Mouse (Mus musculus): ENCODE measurements around the gene B3gnt2. TPM values are rescaled to one million over a fixed set of nuclear protein-coding genes. Genes with fewer than 3 reads are reported as not detected.

B3gnt2 gene
- polyA plus RNA-seq, 1 experiment from 2014 or later, result 2.9 TPM

DNA sequence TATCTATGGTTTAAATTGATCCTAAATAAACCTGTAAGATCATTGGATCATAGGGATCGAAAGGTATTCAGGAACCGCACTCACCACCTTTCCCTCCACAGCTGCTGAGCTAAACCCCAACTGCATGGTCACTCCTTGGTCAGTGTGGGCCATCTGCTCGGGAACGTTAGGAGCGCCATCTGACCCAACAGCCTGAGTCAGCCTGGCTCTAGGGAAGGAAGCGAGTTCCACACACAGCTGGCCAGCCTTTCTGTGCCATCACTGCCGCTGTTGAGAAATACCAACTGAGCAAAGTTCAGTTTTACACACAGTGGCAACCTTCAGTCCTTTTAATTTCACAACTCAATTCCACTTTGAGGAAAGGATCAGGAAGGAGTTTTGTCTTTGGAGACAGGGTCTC lies 31.1 kb upstream of the B3gnt2 start:
- no peak for ATAC-seq (replicated peaks; ENCODE audit: insufficient number of reproducible peaks, low FRiP score, low TSS enrichment)
- H3K4me3 ChIP-seq (ENCODE audit: low read depth, low read length), result no peak overlapping the region
- H3K4me2 ChIP-seq, result no peak overlapping the region
- no peaks in the 10 kb centered on the region for H3K4me1 ChIP-seq (ENCODE audit: control insufficient read depth, insufficient read depth, low read length)
- no peaks in the 10 kb centered on the region for H3K9me3 ChIP-seq (replicated peaks; ENCODE audit: control insufficient read depth, low read length)
- no peaks in the 10 kb centered on the region for H3K36me3 ChIP-seq (ENCODE audit: control insufficient read depth, insufficient read depth, low read length)
- no peaks in the 10 kb centered on the region for H3K27me3 ChIP-seq (ENCODE audit: control insufficient read depth, insufficient read depth, low read length)
- no peak overlapping the region for H3K9ac ChIP-seq (ENCODE audit: low read depth, low read length)
- WGBS (ENCODE audit: insufficient replicate concordance), result 78% methylated on average over 7 of the region's 7 CpGs
- no peak overlapping the region for H3K27ac ChIP-seq (ENCODE audit: low read depth, low read length)

DNA sequence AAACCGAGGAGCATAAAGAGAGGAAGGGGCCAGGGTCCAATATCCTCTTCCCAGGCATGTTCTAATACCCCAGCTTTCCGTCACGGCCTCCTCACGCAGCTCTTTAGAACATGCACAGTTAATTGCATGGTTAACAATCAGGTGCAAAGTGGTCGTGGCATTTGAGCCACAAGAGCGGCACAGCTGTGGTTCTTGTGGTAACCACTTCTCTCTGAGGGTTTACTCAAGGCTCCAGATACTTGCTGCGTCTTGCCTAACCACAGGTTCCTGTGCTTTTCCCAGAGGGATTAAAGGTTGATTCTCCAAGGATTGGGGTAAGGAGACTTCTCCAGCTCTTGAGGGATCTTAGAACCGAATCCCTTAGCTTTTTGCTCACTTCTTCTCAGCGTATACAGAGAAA lies 30.5 kb upstream of the B3gnt2 start:
- no peak overlapping the region for H3K4me3 ChIP-seq (ENCODE audit: low read depth, low read length)
- no peaks in the 10 kb centered on the region for H3K4me1 ChIP-seq (ENCODE audit: control insufficient read depth, insufficient read depth, low read length)
- no peak overlapping the region for H3K4me2 ChIP-seq
- H3K9me3 ChIP-seq (replicated peaks; ENCODE audit: control insufficient read depth, low read length), result no peaks in the 10 kb centered on the region
- H3K27ac ChIP-seq (ENCODE audit: low read depth, low read length), result no peak overlapping the region
- no peak for ATAC-seq (replicated peaks; ENCODE audit: insufficient number of reproducible peaks, low FRiP score, low TSS enrichment)
- no peaks in the 10 kb centered on the region for H3K36me3 ChIP-seq (ENCODE audit: control insufficient read depth, insufficient read depth, low read length)
- H3K9ac ChIP-seq (ENCODE audit: low read depth, low read length), result no peak overlapping the region
- 81% methylated on average over 9 of the region's 9 CpGs for WGBS (ENCODE audit: insufficient replicate concordance)
- no peaks in the 10 kb centered on the region for H3K27me3 ChIP-seq (ENCODE audit: control insufficient read depth, insufficient read depth, low read length)

DNA sequence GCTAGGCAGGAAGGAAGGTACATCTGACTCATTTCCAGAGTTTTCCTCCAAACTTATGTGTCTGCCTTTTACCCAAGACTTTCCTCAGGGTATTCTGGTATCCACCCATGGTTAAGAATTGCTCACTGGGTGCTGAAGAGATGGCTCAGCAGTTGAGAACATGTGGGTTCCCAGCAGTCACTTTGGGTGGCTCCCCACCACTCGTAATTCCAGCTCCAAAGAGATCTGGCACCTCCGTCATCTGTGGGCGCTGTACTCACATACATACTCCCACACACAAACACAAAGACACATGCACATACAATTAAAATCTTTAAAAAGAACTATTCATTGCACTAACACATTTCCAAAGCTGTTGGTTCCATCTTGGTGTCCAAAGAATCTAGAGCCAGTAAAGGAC lies 28.5 kb upstream of the B3gnt2 start:
- 91% methylated on average over 3 of the region's 3 CpGs for WGBS (ENCODE audit: insufficient replicate concordance)
- H3K4me1 ChIP-seq (ENCODE audit: control insufficient read depth, insufficient read depth, low read length), result no peaks in the 10 kb centered on the region
- no peak overlapping the region for H3K27ac ChIP-seq (ENCODE audit: low read depth, low read length)

DNA sequence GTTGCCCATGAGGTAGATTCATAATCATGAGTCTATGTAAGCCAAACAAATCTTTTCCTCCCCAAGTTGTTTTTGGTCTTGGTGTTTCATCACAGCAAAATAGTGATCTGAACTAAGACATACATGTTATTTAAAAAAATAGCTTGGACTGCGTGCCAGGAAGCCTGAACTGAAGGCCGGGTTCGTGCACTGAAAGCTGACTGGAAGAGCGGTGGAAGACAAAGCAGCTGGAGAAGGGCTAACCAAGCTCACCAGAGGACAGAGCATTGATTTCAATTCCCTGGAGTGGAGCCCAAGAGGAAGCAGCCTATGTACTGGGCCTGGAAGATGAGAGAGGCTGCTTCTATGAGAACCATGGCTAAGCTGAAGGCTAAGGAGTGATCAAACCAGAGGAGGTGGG lies 26.2 kb upstream of the B3gnt2 start:
- H3K27me3 ChIP-seq (ENCODE audit: control insufficient read depth, insufficient read depth, low read length), result no peaks in the 10 kb centered on the region
- H3K4me2 ChIP-seq, result no peak overlapping the region
- no peak for ATAC-seq (replicated peaks; ENCODE audit: insufficient number of reproducible peaks, low FRiP score, low TSS enrichment)
- no peaks in the 10 kb centered on the region for H3K36me3 ChIP-seq (ENCODE audit: control insufficient read depth, insufficient read depth, low read length)
- H3K9ac ChIP-seq (ENCODE audit: low read depth, low read length), result no peak overlapping the region
- 83% methylated on average over 4 of the region's 4 CpGs for whole genome bisulfite sequencing (ENCODE audit: insufficient replicate concordance)
- no peak overlapping the region for H3K27ac ChIP-seq (ENCODE audit: low read depth, low read length)
- H3K4me3 ChIP-seq (ENCODE audit: low read depth, low read length), result no peak overlapping the region
- H3K4me1 ChIP-seq (ENCODE audit: control insufficient read depth, insufficient read depth, low read length), result no peaks in the 10 kb centered on the region
- no peaks in the 10 kb centered on the region for H3K9me3 ChIP-seq (replicated peaks; ENCODE audit: control insufficient read depth, low read length)

More for the DNA sequence above, 28.5 kb upstream of the B3gnt2 start:
- Histone ChIP-seq H3K36me3 (ENCODE audit: control insufficient read depth, insufficient read depth, low read length) (no peaks in the 10 kb centered on the region), H3K27me3 (ENCODE audit: control insufficient read depth, insufficient read depth, low read length) (no peaks in the 10 kb centered on the region), H3K9me3 (replicated peaks; ENCODE audit: control insufficient read depth, low read length) (no peaks in the 10 kb centered on the region), H3K4me2 (no peak overlapping the region), H3K4me3 (ENCODE audit: low read depth, low read length) (no peak overlapping the region), H3K9ac (ENCODE audit: low read depth, low read length) (no peak overlapping the region)
- ATAC-seq (replicated peaks; ENCODE audit: insufficient number of reproducible peaks, low FRiP score, low TSS enrichment), result no peak

DNA sequence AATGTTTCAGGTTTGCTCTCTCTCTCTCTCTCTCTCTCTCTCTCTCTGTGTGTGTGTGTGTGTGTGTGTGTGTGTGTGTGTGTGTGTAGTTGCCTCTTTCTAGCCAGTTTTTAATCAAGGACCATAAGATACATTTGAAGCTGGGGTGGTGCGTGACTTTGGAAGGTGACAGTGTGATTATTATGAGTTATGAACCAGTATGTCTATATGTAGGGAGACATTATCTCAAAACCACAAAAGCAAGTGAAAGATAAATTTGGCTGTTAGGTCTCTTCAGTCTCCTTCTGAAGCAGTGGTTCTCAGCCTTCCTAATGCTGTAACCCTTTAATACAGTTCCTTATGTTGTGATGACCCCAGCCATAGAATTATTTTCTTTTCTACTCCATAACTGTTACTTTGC lies 24.6 kb upstream of the B3gnt2 start:
- no peaks in the 10 kb centered on the region for H3K27me3 ChIP-seq (ENCODE audit: control insufficient read depth, insufficient read depth, low read length)
- 77% methylated on average over 1 of the region's 1 CpGs for WGBS (ENCODE audit: insufficient replicate concordance)
- H3K9me3 ChIP-seq (replicated peaks; ENCODE audit: control insufficient read depth, low read length), result no peaks in the 10 kb centered on the region
- no peak overlapping the region for H3K4me2 ChIP-seq
- H3K4me3 ChIP-seq (ENCODE audit: low read depth, low read length), result no peak overlapping the region
- H3K9ac ChIP-seq (ENCODE audit: low read depth, low read length), result no peak overlapping the region
- H3K36me3 ChIP-seq (ENCODE audit: control insufficient read depth, insufficient read depth, low read length), result no peaks in the 10 kb centered on the region
- ATAC-seq (replicated peaks; ENCODE audit: insufficient number of reproducible peaks, low FRiP score, low TSS enrichment), result no peak
- no peak overlapping the region for H3K27ac ChIP-seq (ENCODE audit: low read depth, low read length)
- no peaks in the 10 kb centered on the region for H3K4me1 ChIP-seq (ENCODE audit: control insufficient read depth, insufficient read depth, low read length)

DNA sequence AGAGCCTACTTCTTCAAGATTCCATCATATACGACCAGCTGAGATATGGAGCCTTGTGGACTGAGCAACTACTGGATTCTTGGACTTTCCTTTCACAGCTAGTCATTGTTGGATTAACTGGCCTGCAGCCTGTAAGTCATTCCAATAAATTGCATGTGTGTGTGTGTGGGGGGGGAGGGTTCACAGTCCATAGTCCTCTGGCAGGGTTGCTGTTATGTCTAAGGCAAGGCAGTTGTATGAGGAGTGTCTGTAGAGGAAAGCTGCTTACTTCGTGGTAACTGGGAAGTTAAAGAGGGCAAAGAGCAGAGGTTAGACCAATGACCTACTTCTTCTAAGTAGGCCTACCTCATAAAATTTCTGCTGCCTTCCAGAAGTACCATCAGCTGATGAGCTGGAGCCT lies 22.9 kb upstream of the B3gnt2 start:
- no peaks in the 10 kb centered on the region for H3K4me1 ChIP-seq (ENCODE audit: control insufficient read depth, insufficient read depth, low read length)
- H3K27ac ChIP-seq (ENCODE audit: low read depth, low read length), result no peak overlapping the region
- no peaks in the 10 kb centered on the region for H3K9me3 ChIP-seq (replicated peaks; ENCODE audit: control insufficient read depth, low read length)
- H3K4me2 ChIP-seq, result no peak overlapping the region
- ATAC-seq (replicated peaks; ENCODE audit: insufficient number of reproducible peaks, low FRiP score, low TSS enrichment), result no peak
- H3K4me3 ChIP-seq (ENCODE audit: low read depth, low read length), result no peak overlapping the region
- H3K9ac ChIP-seq (ENCODE audit: low read depth, low read length), result no peak overlapping the region
- WGBS (ENCODE audit: insufficient replicate concordance), result 76% methylated on average over 2 of the region's 2 CpGs
- no peaks in the 10 kb centered on the region for H3K36me3 ChIP-seq (ENCODE audit: control insufficient read depth, insufficient read depth, low read length)
- H3K27me3 ChIP-seq (ENCODE audit: control insufficient read depth, insufficient read depth, low read length), result no peaks in the 10 kb centered on the region

DNA sequence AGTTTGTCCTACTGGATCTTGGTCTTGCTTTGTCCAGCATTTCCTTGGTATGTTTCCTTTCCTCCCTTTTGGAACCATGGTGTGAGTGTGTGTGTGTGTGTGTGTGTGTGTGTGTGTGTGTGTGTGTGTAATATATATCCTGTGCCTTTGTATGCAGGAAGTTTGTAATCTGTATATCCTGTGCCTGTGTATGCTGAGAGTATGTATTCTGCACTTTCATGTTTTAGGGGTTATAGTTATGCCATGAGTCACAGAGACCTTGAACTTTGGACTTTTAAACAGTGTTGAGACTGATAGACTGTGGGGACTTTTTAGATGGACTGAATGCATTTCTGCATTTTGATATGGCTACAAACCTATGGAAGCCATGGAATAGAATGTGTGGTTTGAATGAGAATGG lies 22.2 kb upstream of the B3gnt2 start:
- Histone ChIP-seq H3K4me3 (ENCODE audit: low read depth, low read length) (no peak overlapping the region), H3K4me1 (ENCODE audit: control insufficient read depth, insufficient read depth, low read length) (no peaks in the 10 kb centered on the region), H3K36me3 (ENCODE audit: control insufficient read depth, insufficient read depth, low read length) (no peaks in the 10 kb centered on the region), H3K4me2 (no peak overlapping the region), H3K27ac (ENCODE audit: low read depth, low read length) (no peak overlapping the region), H3K9me3 (replicated peaks; ENCODE audit: control insufficient read depth, low read length) (no peaks in the 10 kb centered on the region), H3K27me3 (ENCODE audit: control insufficient read depth, insufficient read depth, low read length) (no peaks in the 10 kb centered on the region), H3K9ac (ENCODE audit: low read depth, low read length) (no peak overlapping the region)
- no peak for ATAC-seq (replicated peaks; ENCODE audit: insufficient number of reproducible peaks, low FRiP score, low TSS enrichment)

DNA sequence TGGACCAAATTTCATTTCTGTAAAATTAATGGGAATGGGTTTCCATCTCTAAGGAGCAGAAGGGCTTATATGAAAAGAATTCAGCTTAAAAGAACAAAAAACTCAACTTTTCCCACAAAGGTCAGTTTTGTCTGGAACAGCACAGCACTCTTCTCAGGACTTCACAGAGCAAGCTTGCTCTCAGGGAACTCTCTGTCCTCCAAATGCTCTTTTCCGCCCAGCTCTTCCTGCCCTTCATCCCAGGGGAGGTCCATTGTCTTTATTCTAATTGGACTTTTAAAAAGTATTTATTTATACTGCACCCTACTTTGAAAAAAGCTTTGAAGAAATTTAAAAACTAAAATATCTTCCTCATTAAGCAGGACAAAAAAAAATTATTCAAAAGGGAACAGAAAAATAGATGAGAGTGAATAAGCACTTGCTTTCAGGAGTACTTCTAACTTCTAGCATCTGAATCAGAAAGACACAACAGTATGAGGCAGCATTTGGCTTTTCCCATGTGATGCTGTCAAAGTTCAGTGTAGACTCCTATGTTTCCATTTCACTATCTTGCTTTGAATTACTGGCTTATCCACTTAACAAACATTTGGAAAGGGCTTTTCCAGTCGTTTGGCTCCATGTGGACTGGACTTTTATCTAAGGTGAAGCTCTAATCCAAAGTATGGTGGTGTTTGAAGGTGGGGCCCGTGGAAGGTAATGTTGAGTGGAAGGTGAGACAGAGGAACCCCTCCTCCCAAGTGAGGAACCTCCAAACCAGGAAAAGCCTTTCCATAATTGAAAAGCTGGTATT lies 19.8 kb upstream of the B3gnt2 start:
- Histone ChIP-seq H3K36me3 (ENCODE audit: control insufficient read depth, insufficient read depth, low read length) (no peaks in the 10 kb centered on the region), H3K9ac (ENCODE audit: low read depth, low read length) (no peak overlapping the region), H3K4me2 (no peak overlapping the region), H3K9me3 (replicated peaks; ENCODE audit: control insufficient read depth, low read length) (no peaks in the 10 kb centered on the region), H3K4me1 (ENCODE audit: control insufficient read depth, insufficient read depth, low read length) (no peaks in the 10 kb centered on the region), H3K27me3 (ENCODE audit: control insufficient read depth, insufficient read depth, low read length) (no peaks in the 10 kb centered on the region), H3K27ac (ENCODE audit: low read depth, low read length) (no peak overlapping the region), H3K4me3 (ENCODE audit: low read depth, low read length) (no peak overlapping the region)
- no peak for ATAC-seq (replicated peaks; ENCODE audit: insufficient number of reproducible peaks, low FRiP score, low TSS enrichment)
- WGBS (ENCODE audit: insufficient replicate concordance), result 55% methylated on average over 3 of the region's 3 CpGs

DNA sequence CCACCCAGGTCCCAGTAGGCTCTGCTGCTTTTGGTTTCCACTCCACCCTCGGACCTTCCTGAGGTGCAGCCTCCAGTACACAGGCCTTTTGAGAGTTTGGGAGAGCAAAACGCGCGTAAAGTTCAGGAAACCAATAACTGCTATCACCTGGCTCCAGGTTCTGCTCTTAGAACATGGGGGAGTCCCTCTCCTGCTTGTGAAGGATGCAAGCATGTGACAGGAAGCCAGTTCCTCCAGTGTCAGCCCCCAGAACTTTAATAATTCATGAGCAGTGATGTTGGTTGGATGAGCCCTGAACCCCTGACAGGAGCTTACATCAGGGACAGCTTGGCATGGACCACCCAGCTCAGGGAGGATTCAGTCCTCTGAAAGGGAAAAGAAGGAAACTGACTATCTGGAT lies 18.9 kb upstream of the B3gnt2 start:
- H3K27ac ChIP-seq (ENCODE audit: low read depth, low read length), result no peak overlapping the region
- 91% methylated on average over 4 of the region's 4 CpGs for WGBS (ENCODE audit: insufficient replicate concordance)
- H3K4me1 ChIP-seq (ENCODE audit: control insufficient read depth, insufficient read depth, low read length), result no peaks in the 10 kb centered on the region
- no peak overlapping the region for H3K9ac ChIP-seq (ENCODE audit: low read depth, low read length)
- H3K36me3 ChIP-seq (ENCODE audit: control insufficient read depth, insufficient read depth, low read length), result no peaks in the 10 kb centered on the region
- H3K4me3 ChIP-seq (ENCODE audit: low read depth, low read length), result no peak overlapping the region
- H3K27me3 ChIP-seq (ENCODE audit: control insufficient read depth, insufficient read depth, low read length), result no peaks in the 10 kb centered on the region
- ATAC-seq (replicated peaks; ENCODE audit: insufficient number of reproducible peaks, low FRiP score, low TSS enrichment), result no peak
- H3K9me3 ChIP-seq (replicated peaks; ENCODE audit: control insufficient read depth, low read length), result no peaks in the 10 kb centered on the region
- no peak overlapping the region for H3K4me2 ChIP-seq

Data from heart, embryonic 11.5 days (tissue).